Mouse (Mus musculus): ENCODE measurements at regions not wholly inside any gene's neighbourhood (a gene's known extent, or its start where the extent isn't known, plus 50 kb on each side); places are given as distances from the start of the nearest gene placed in this dataset.

- DNase-seq (ENCODE audit: low spot score), result no peak
These were observed 277.5 kb upstream of the Camk1g start for GRCm38 (mm10) chr1:193647371-193648270.

- no peak for DNase-seq (ENCODE audit: low spot score)
These were observed 274.4 kb upstream of the Camk1g start for GRCm38 (mm10) chr1:193644506-193644905.

GRCm38 (mm10) chr1:193636451-193636850 lies 266.4 kb upstream of the Camk1g start:
- no peak for DNase-seq (ENCODE audit: low spot score)

GRCm38 (mm10) chr1:193632115-193632514 lies 262.0 kb upstream of the Camk1g start:
- DNase-seq (ENCODE audit: low spot score), result no peak

GRCm38 (mm10) chr1:193629887-193630286 lies 259.8 kb upstream of the Camk1g start:
- no peak for DNase-seq (ENCODE audit: low spot score)

- DNase-seq (ENCODE audit: low spot score), result no peak
These were observed 257.1 kb upstream of the Camk1g start for GRCm38 (mm10) chr1:193626924-193627849.

GRCm38 (mm10) chr1:193625101-193625956 lies 255.2 kb upstream of the Camk1g start:
- no peak for DNase-seq (ENCODE audit: low spot score)

- DNase-seq (ENCODE audit: low spot score), result no peak
These were observed 253.5 kb upstream of the Camk1g start for GRCm38 (mm10) chr1:193623571-193623970.

GRCm38 (mm10) chr1:193618250-193618649 lies 248.2 kb upstream of the Camk1g start:
- DNase-seq (ENCODE audit: low spot score), result no peak

- no peak for DNase-seq (ENCODE audit: low spot score)
These were observed 240.4 kb upstream of the Camk1g start for GRCm38 (mm10) chr1:193610471-193610870.

- no peak for DNase-seq (ENCODE audit: low spot score)
These were observed 229.8 kb upstream of the Camk1g start for GRCm38 (mm10) chr1:193599895-193600294.

GRCm38 (mm10) chr1:193599163-193599562 lies 229.1 kb upstream of the Camk1g start:
- no peak for DNase-seq (ENCODE audit: low spot score)

- no peak for DNase-seq (ENCODE audit: low spot score)
These were observed 220.3 kb upstream of the Camk1g start for GRCm38 (mm10) chr1:193590301-193590829.

- DNase-seq (ENCODE audit: low spot score), result peak; percentile 52
These were observed 218.7 kb upstream of the Camk1g start for GRCm38 (mm10) chr1:193588477-193589464.

- DNase-seq (ENCODE audit: low spot score), result no peak
These were observed 217.2 kb upstream of the Camk1g start for GRCm38 (mm10) chr1:193587317-193587716.

- DNase-seq (ENCODE audit: low spot score), result no peak
These were observed 216.8 kb upstream of the Camk1g start for GRCm38 (mm10) chr1:193586896-193587295.

GRCm38 (mm10) chr1:193583791-193584190 lies 213.7 kb upstream of the Camk1g start:
- no peak for DNase-seq (ENCODE audit: low spot score)

GRCm38 (mm10) chr1:193580393-193580792 lies 210.3 kb upstream of the Camk1g start:
- DNase-seq (ENCODE audit: low spot score), result no peak

- no peak for DNase-seq (ENCODE audit: low spot score)
These were observed 209.6 kb upstream of the Camk1g start for GRCm38 (mm10) chr1:193579671-193580070.

- no peak for DNase-seq (ENCODE audit: low spot score)
These were observed 208.6 kb upstream of the Camk1g start for GRCm38 (mm10) chr1:193578661-193579175.
